Mouse (Mus musculus) small intestine, adult 2 months (tissue): ENCODE measurements at regions not wholly inside any gene's neighbourhood (a gene's known extent, or its start where the extent isn't known, plus 50 kb on each side); places are given as distances from the start of the nearest gene placed in this dataset.

ENCODE experiments used
- CTCF ChIP-seq: fragments of 200-500 bp; IDR thresholded peaks from 2 replicates; pipeline ENCODE4 v1.5.1; 2012; ENCODE audit warnings: low read depth, mild to moderate bottlenecking, control low read depth, inconsistent platforms, low read length, moderate library complexity, mixed read lengths; ENCODE audit not compliant: insufficient replicate concordance, insufficient read length; ENCODE audit errors: extremely low read depth
- POLR2A ChIP-seq: fragments of 200-500 bp; IDR thresholded peaks from 2 replicates; pipeline ENCODE4 v1.6.1; 2012; ENCODE audit warnings: low read depth, mild to moderate bottlenecking, control low read depth, inconsistent platforms, low read length, moderate library complexity

GRCm38 (mm10) chr5:119217077-119217476, 453.4 kb upstream of the Tbx3 start:
- no peak for TF ChIP-seq POLR2A
- TF ChIP-seq CTCF = no peak
